14 mouse cellular contexts compared by ENCODE assay signal in the genomic region with DNA sequence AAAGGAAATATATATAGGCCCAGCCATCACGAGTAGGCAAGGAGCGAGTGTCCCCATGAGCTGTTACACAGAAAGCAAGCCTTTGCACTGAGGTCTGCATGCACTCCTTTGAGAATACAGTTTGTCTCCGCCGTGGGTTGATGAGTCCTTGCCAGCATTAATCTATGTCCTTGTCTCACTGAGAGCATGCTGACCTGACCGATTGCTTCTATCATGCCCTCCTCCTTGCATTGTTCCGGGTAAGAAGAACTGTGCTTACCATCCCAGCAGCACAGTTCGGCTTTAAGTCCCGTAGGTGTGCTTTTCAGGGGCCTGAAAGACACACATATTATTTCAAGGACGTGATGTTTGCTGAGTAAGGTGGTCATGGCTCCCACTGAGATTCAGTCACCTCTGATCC.
"Had no signal": no experiment of that assay in that cellular context is flagged by ENCODE, and none has a peak within 500 bp of the region (broad histone marks: within the 10 kb centered on the region; RNA-seq: fewer than 3 reads in every experiment).

No protein-coding gene starts in this region.

- H3K4me2 ChIP-seq: intestine, embryonic 15.5 days; limb, embryonic 15.5 days; liver, embryonic 12.5 days; lung, embryonic 14.5 days; midbrain, embryonic 12.5 days; neural tube, embryonic 12.5 days; stomach, embryonic 15.5 days had no signal

- H3K4me1 ChIP-seq: intestine, embryonic 15.5 days; limb, embryonic 15.5 days; liver, embryonic 12.5 days; midbrain, embryonic 12.5 days; neural tube, embryonic 12.5 days; stomach, embryonic 15.5 days had no signal

- ATAC-seq: intestine, embryonic 15.5 days; liver, embryonic 12.5 days had no signal

- H3K27ac ChIP-seq: intestine, embryonic 15.5 days; limb, embryonic 15.5 days; liver, embryonic 12.5 days; midbrain, embryonic 12.5 days; neural tube, embryonic 12.5 days; stomach, embryonic 15.5 days had no signal

- H3K9me3 ChIP-seq: intestine, embryonic 15.5 days; limb, embryonic 15.5 days; liver, embryonic 12.5 days; midbrain, embryonic 12.5 days; neural tube, embryonic 12.5 days; stomach, embryonic 15.5 days had no signal

- H3K27me3 ChIP-seq: intestine, embryonic 15.5 days; limb, embryonic 15.5 days; liver, embryonic 12.5 days; midbrain, embryonic 12.5 days; neural tube, embryonic 12.5 days; stomach, embryonic 15.5 days had no signal

- H3K4me3 ChIP-seq: intestine, embryonic 15.5 days; limb, embryonic 15.5 days; liver, embryonic 12.5 days; midbrain, embryonic 12.5 days; neural tube, embryonic 12.5 days; stomach, embryonic 15.5 days had no signal

- H3K36me3 ChIP-seq: intestine, embryonic 15.5 days; liver, embryonic 12.5 days; stomach, embryonic 15.5 days had no signal

- DNase-seq: kidney, adult 18-20 months; kidney, postnatal 10 days; kidney, postnatal 4 days; lung, embryonic 14.5 days; lung, postnatal 10 days; lung, postnatal 4 days; right cerebral cortex, postnatal 14 days; thymus, postnatal 4 days had no signal

- H3K9ac ChIP-seq: intestine, embryonic 15.5 days; limb, embryonic 15.5 days; liver, embryonic 12.5 days; lung, embryonic 14.5 days; midbrain, embryonic 12.5 days; neural tube, embryonic 12.5 days; stomach, embryonic 15.5 days had no signal
